Mouse (Mus musculus): ENCODE data around the gene Rit1.
"Not testable (repeated sequence)": the region's sequence is repeated elsewhere in the genome, so short reads cannot be mapped to it uniquely, and the experiment has no call there.

Gene Rit1

GRCm38 (mm10) chr3:88740147-88740546, 23.5 kb downstream of the Rit1 start:
- no peak for DNase-seq (ENCODE audit: low spot score)

- no peak for DNase-seq (ENCODE audit: low spot score)
Observed at GRCm38 (mm10) chr3:88745534-88745933, 28.9 kb downstream of the Rit1 start.

GRCm38 (mm10) chr3:88746139-88746870, 29.7 kb downstream of the Rit1 start:
- DNase-seq (ENCODE audit: low spot score) = no peak

- DNase-seq (ENCODE audit: low spot score) = no peak
Observed at GRCm38 (mm10) chr3:88746871-88747231, 30.2 kb downstream of the Rit1 start.

DNA sequence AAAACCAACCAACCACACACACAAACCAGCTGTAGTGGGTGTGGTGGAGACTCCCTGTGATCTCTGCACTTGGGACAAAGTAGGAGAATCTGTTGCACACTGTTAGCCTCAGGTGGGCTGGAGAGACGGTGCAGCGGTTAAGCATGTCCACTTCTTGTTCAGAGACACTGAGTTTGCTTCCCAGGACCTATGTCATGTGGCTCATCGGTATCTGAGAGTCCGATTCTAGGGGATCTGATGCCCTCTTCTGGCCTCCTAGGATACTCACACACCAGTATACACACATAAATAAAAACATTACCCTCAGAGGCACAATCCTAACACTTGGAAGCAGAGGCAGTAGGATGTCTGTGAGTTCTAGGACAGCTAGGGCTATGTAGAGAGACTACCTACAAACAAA, 37.6 kb downstream of the Rit1 start:
- no peak for DNase-seq (ENCODE audit: low spot score)

GRCm38 (mm10) chr3:88755541-88755940, 38.9 kb downstream of the Rit1 start:
- DNase-seq (ENCODE audit: low spot score) = no peak

DNA sequence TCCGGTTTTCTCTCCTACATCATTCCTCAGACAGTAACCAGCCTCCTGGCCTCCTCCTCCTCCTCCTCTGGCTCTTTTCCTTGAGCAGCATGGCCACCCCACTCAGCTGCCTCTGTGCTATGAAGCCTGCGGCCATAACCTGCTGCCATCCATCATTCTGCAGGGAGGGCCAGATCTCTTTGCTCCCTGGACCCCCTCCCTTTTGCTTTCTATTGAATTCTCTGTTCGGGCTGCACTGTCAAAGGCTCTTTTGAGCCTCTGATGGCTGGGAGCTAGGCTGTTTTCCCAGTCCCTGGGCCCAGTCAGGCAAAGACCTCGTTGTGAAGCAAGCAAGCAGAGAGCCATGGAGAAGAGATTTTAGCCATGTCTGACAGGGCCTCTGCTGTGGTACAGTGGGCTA, 39.6 kb downstream of the Rit1 start:
- no peak for DNase-seq (ENCODE audit: low spot score)

GRCm38 (mm10) chr3:88758045-88758500, 41.4 kb downstream of the Rit1 start:
- DNase-seq (ENCODE audit: low spot score) = peak; percentile 87

DNA sequence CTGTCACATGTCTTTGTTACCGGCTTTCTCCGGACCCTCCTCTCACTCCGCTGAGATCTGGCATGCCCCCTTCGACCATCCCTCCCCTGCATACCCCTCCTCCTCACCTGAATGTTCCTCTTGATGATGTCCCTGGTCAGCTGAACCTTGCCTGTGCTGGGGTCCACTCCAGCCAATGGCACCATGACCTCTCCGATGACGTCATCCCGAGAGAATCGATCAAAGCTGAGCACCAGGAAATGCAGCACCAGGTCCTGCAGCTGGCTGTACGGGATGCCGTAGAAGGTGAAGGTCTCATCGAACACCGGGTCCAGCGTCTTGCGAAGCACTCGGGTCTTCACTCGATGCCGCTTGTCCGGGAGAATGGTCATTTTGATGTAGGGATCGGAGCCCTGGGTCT, 45.0 kb downstream of the Rit1 start:
- no peak for DNase-seq (ENCODE audit: low spot score)

DNA sequence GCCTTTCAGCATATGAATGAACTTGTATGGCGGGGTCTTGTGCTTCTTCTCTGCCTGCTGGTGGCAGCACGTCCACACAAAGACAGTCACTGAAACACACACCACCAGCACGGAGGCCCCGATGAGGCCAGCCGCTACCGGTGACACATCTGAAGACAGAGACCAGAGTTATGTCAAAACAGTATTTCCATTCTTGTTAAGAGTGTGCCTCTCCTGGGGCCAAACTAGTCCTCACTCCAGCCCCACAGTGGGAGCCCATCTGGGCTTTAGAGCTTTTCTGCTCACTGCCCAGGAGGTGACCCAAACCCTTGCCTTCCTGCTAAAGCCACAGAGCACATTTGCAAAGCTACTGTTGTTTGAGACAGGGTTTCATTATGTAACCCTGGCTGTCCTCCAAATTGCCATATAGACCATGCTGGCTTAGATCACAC, 45.8 kb downstream of the Rit1 start:
- no peak for DNase-seq (ENCODE audit: low spot score)

DNA sequence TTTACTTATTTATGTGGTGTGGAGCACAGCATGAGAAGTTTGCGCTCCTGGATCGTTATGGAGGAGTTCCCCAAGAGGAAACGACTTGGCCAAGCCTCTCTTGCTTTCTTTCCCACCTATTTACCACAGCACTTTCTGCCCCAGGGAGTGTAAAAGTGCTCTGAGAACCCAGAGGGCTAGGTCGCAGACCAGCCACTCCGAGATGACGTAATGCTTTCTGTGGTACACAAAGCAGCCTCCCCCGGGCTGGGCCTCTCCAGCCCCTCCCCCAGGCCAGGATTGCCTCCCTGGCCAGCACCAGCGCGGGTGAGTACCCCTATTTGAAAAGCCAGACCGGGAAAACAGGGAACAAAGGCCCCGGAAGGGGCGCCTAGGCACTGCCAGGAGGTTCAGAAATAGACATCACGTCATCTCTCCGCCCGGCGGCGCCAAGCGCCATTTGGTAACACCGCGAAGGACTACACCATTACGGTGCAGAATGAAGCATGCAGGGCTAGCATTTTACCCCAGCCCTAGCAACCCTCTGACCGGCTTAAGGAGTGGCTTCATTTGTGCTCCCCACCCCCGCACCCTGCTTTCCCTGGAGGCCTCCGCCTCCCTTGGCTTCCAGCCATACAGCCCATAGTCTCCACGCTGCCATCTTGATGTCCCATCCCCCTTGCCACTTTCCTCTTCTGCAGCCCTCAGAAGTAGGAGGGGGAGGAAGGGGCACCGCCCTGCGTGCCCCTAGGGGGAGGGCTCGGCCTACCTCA, 54.7 kb downstream of the Rit1 start:
- peak; percentile 79 for DNase-seq (ENCODE audit: low spot score)

DNA sequence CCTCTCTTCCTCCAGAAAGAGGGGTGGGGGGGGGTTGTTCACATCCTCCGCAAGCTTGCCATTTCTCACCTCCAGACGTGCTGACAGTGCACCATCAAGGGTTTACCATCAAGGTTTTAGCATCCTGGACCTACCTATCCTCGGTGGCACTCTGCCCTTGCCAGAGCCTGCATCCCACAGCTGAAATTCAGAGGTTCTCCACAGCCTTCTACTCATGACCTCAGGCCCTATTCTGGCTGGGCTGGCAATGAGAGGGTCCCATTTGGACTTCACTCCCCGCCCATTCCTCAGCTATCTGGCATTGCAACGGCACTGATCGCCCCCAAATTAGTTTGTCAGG, 55.3 kb downstream of the Rit1 start:
- DNase-seq (ENCODE audit: low spot score) = not testable (repeated sequence)

GRCm38 (mm10) chr3:88772399-88772798, 55.8 kb downstream of the Rit1 start:
- DNase-seq (ENCODE audit: low spot score) = peak; percentile 95

DNA sequence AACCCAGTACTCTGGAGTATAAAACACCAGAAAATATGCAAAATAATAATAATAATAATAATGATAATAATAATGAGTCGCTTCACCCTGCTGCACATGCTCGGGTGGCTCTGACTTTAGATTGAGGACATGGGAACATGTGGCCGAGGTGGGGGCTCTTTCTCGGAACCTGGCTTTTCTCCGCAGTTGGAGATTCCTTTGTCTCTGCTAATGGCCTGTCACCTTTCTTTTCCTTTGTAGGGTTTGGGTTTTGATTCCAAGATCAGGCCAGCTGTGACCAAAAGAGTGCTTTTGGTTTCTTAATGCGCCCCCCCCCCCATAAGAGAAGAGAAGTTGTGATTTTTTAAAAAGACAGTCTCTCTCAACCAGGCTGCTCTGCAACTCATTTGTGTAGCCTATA, 56.5 kb downstream of the Rit1 start:
- not testable (repeated sequence) for DNase-seq (ENCODE audit: low spot score)

DNA sequence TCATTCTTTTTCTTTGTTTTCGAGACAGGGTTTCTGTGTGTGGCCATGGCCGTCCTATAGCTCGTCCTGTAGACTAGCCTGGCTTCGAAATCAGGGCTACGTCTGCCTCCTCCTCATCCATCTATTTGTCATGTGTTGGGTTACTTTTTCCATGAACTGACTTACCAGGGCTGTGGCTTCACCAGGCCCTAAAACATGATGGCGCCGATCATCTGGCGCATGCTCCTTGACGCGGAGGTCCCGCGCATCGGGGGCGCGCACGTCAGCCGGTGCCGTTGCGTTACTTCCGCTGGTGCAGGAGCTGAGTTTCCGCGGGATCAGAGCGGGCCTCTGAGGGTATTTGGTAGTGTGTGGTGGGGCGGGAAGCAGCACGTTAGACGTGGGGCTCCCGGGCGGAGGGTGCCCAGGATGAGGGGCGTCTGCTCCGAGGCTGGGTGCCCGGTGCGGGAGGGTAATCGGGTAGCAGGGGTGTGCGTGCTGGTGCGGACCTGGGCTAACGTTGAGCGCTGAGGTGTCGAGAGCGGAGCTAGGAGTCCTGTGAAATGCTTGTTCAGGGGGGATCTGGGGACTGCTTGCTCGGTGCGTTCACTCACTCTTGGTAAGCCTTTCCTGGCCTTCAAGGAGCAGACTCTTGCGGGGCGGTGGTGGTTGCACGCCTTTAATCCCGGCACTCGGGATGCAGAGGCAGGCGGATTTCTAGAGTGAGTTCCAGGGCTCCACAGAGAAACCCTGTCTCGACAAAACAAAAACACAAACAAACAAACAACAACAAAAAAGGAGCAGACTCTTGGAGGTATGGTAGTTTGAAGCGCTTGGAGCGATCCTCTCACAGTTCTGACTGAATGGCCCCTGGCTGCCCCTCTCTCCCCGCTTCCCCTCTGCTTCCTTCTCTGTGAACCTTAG, 58.6 kb downstream of the Rit1 start, which contains the start of gene Syt11:
TSS of gene Syt11 (minus strand) at position 226 of the 903 bp plus-strand sequence.
- DNase-seq (ENCODE audit: low spot score) = not testable (repeated sequence)

All from left cerebral cortex, adult 11 months (tissue).